Mouse (Mus musculus) CD4-positive, CD25-positive, alpha-beta regulatory T cell, adult 4 months (primary cell): ENCODE results near the gene Hist1h2ag. TPM values are rescaled to one million over a fixed set of nuclear protein-coding genes. Genes with fewer than 3 reads are reported as not detected.
"Not testable (repeated sequence)": the region's sequence is repeated elsewhere in the genome, so short reads cannot be mapped to it uniquely, and the experiment has no call there.

Experiments
- ATAC-seq: one replicate; pipeline ENCODE4 v1.8.0; 2017
- polyA plus RNA-seq, 2 experiments: library from polyadenylated mRNA; unstranded; fragments of 100-300 nt; shearing (Covaris generic); gene quantifications; one replicate each; pipeline ENCODE4 v1.2.1; 2017

Hist1h2ag gene
- polyA plus RNA-seq: not detected

DNA sequence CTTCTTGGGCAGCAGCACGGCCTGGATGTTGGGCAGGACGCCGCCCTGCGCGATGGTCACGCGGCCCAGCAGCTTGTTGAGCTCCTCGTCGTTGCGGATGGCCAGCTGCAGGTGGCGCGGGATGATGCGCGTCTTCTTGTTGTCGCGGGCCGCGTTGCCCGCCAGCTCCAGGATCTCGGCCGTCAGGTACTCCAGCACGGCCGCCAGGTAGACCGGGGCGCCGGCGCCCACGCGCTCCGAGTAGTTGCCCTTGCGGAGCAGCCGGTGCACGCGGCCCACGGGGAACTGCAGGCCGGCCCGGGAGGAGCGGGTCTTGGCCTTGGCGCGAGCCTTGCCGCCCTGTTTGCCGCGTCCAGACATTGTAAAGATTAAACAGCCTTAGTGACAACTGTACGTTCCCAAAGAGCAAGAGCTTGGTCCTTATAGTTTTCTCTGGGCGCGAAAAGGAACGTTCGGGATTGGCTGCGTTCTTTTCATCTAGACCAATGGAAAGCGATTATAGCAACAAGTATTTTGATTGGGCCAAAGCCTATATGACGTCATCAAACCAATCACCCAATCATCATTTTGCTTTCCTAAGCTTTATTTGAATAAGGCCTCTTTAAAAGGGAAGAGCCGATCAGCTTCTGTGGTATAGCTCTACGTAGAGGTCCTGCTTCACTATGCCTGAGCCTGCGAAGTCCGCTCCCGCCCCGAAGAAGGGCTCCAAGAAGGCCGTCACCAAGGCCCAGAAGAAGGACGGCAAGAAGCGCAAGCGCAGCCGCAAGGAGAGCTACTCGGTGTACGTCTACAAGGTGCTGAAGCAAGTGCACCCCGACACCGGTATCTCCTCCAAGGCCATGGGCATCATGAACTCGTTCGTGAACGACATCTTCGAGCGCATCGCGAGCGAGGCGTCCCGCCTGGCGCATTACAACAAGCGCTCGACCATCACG, at the start of gene Hist1h2ag, which contains the start of gene Hist1h2bj:
Gene Hist1h2ag (minus strand): TSS at position 377 of the 935 bp plus-strand sequence.
Gene Hist1h2bj (plus strand): TSS at position 647 of the 935 bp plus-strand sequence.
- peak; percentile 90 for ATAC-seq

DNA sequence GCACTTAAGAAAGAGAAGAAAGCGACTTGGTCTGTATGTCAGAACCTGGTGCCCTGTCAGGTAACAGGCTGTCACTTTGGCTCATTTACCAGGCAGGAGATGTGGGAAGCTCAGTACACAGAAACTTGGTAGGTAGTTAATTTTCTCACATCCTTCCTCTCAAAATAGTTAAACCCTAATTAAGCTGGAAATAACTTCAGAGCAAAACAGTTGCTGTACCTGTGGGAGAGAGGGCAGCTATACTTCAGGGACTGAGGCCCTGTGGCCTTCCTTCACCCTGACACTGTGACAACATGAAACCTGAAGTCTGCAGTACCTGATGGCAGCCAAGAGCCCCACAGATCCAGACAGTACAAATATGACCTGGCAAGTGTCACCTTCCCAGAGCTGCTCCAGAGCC, 41.4 kb upstream of the Hist1h2ag start, which contains the start of gene Vmn1r188:
Gene Vmn1r188 (plus strand): TSS at position 301 of the 400 bp plus-strand sequence.
- ATAC-seq: not testable (repeated sequence)

DNA sequence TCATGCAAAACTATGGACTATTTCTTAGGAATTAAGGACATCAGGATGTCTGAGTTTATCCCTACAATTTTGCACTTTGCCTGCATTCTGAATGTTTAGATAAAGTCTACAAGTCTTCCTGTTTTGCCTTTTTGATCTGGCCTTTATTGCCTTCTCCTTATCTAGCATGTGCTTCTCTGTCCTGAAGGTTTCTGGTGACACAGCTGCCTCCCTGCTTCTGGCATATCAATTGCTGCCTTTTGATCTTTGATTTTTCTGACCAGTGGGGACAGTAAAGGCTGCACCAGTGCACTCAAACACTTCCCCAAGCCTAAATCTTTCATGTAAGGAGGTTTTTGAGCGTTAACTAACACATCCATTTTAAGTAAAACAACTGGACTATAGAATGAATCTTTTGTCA, 20.7 kb upstream of the Hist1h2ag start:
- ATAC-seq: no peak

DNA sequence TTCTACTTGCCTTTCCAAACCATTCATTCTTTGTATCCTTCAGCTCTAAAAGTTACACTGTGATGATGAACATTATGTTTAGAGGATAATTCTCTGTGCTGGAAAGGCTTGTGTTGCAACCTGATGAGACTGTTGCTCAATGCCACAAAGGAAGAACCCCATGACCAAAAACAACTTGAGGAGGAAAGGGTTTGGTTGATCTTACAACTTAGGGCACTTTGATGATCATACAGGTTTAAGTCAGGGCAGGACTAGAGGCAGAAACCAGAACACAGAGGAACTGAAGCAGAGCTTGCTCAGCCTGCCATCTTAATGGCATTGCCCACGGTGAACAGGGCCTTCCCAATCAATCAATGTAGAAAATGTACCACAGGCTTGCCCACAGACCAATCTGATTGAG, 18.7 kb upstream of the Hist1h2ag start:
- no peak for ATAC-seq

DNA sequence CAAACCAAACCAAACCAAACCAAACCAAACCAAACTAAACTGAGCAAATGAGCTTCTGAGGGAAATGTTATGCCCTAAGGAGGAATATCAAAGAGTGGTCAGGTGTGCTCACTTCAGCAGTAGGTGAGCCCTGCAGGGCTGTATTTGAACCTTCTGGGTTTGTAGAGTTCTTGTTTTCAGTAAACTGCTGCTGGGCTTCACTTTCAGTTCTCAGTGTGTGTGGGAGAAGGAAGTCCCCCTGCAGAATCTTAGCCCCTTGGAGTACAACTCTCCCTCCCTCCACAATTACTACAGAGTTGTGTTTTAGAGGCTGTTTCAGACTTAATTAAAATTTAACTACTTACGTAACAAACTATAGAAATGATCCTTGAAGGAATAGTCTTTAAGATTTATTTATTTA, 11.0 kb upstream of the Hist1h2ag start:
- ATAC-seq: no peak

DNA sequence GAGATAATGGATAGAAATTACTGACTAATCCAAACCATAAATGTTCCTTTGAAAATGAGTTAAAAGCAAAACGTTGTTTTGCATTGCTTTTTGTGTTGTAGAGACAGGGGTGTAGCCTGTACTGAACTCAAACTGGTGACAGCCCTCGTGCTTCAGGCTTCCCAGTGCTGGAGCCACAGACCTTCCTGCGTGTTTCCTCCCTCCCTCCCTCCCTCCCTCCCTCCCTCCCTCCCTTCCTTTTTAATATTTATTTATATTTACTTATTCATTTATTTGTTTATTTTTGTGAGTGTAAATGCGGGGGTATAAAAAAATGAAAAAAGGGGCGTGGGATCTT, 8.7 kb upstream of the Hist1h2ag start:
- ATAC-seq: no peak

DNA sequence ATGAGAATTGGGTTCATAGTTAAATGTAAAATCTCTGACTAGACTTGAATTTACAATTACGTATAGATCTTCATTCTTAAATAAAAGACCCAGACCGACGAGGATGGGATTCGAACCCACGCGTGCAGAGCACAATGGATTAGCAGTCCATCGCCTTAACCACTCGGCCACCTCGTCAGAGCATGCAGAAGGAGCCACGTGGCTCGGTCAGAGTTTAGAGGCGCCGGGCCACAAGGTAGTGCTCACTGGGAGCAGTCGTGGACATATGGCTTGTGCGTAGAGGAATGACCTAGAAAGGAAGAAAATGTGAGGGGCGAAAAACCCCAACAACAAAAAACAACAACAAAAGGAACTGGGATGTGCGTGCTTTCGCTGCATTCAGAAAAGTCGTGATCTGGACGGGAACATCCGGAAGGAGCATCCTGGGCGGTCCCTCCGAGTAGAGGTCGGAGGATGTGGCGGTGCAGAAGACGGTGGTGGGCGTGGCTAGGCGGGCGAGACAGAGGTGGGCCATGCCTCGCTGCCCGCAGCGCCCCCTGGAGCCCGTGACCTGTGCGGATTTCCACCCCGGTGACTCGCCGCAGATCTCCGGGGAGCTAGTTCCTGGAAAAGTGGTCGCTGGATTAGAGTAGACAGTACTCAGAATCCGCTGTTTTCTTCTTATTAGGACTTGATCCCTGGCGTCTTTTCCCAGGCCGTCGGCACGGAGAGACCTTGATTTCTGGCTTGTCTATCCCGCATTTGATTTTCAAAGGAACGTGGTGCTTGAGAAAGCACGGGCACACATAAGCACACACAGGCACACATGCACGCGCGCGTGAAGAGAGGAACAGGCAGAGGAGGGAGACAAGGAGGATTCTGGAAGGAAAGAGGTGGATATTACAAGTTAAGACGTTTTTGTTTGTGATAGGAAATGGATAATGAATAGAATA, 8.1 kb upstream of the Hist1h2ag start:
- peak; percentile 92 for ATAC-seq

DNA sequence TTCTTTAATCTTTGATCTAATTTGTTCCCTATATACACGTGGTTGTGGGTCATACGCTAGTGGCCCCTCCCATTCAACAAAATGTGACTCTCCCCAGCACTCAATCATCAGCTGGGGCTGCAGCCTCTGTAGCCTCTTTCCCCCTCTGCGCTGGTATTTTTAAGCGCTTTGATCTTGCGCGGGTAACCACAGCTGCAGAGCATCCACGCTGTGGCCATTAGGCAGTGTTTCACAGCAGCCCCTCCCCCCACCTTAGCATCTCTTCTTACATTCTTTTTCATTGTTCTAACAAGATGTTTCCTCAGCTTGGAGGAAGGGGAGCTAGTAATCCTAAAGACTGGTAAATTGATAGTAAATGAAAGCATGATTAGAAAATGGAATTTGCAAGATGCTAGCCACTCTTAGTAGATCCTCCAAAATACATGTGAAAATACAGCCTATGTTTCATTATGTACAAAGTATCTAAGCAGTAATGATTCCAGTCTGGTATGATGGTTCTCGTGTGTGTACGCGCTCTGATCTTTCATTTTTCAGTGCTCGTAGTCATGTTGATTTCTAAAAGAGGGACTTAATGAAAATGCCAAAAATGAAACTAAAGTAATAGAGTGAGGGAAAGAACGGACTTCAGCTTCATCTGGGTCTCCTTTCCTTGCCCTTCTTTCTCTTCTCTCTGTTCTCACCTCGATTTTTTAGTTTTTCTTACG, 7.1 kb upstream of the Hist1h2ag start:
- ATAC-seq: peak; percentile 59

DNA sequence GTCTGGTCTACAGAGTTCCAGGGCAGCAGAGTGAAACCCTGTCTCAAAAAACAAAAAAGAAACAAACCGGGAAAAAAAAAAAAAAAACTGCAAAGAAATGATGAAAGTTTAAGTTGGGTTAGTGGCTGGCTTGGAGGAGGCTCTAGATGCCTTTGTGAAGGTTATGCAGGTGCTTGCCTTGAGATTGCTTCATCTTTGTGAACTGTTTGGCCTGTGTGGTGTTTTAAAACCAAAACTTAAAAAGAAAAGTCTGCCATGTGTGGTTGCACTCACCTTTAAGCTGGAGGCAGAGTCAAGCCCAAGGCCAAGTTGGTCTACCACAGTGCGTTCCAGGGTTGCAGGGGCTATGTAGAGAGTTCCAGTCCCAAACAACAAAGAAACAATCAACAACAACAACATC, 6.3 kb upstream of the Hist1h2ag start:
- ATAC-seq: no peak

DNA sequence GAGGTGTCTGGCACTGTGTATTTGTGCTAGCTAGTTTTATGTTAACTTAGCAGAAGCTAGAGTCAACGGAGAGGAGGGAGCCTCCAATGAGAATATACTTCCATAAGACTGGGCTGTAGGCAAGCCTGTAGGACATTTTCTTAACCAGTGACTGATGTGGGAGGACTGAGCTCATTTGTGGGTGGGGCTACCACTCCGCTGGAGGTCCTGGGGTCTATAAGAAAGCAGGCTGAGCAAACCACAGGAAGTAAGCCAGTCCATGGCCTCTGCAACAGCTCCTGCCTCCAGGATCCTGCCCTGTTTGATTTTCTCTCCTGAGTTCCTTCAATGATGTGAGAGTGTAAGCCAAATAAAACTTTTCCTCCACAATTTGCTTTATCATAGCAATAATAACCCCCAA, 2.6 kb upstream of the Hist1h2ag start:
- ATAC-seq: no peak

DNA sequence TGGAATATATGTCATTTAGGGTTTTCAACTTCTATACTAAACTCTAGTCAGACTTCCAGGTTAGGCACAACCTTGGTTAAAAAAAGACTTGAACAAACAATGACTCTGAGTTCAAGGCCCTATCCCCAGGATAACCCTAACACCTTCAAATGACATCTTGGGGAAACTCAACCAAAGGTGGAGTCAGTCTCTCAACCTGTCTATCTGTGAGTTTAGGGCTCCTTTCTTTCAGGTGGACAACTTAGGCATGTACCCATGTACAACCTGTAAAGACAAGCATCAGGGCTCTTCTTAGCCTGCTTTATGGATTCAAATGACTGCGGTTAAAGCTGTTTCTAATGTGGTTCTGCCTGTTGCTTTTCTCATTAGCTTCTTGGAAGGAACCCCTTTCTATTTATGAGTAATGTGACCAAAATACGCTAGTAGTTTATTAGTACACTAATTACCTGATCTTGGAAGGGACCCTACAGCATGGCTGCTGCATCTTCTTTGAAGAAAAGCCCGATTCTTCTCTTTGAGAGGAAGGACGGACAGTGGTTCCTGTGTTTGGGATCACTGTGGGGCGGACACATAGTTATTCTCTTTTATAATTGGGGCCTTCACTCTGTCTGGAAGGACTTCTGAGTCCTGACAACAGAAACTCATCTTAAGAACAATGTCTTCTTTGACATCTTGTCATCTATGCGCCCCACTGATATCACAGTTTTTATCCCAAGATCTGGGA, 1.9 kb upstream of the Hist1h2ag start:
- ATAC-seq: no peak

DNA sequence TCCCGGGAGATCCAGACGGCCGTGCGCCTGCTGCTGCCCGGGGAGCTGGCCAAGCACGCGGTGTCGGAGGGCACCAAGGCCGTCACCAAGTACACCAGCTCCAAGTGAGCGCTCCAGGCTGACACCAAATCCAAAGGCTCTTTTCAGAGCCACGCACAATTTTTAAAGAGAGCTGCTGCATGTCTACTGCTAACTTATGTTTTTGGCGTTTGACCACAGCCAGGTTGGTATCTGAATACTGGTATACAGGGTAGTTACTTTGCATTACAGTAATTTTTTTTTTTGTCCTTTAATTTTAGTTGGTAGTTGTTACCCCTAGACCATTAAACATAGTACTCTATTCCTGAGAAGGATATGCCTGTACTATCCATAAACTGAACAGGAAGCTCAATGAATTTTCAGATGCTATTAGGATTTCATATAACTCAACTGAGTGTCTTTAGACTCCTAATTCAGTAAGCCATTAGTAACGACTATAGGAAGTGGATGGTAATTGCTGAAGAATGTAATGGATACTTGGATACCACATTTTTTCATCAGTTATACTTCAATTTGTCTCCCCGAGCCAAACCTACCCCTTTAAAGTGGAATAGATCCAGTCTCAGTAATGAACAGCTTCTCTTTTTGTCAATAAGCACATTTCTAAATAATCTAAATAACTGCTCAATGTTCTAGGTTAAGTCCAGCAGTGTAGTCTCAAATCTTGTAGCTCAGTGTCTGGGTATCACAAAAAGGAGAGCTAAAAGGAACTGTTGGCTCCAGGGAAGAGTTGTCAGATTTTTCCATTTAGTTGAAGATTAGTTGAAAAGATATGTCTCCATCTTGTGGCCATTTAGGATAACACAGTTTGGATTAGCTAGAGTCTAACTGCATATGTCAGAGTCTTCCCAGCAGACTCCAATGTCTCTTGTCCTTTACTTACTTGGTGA, 1.0 kb upstream of the Hist1h2ag start:
- no peak for ATAC-seq

DNA sequence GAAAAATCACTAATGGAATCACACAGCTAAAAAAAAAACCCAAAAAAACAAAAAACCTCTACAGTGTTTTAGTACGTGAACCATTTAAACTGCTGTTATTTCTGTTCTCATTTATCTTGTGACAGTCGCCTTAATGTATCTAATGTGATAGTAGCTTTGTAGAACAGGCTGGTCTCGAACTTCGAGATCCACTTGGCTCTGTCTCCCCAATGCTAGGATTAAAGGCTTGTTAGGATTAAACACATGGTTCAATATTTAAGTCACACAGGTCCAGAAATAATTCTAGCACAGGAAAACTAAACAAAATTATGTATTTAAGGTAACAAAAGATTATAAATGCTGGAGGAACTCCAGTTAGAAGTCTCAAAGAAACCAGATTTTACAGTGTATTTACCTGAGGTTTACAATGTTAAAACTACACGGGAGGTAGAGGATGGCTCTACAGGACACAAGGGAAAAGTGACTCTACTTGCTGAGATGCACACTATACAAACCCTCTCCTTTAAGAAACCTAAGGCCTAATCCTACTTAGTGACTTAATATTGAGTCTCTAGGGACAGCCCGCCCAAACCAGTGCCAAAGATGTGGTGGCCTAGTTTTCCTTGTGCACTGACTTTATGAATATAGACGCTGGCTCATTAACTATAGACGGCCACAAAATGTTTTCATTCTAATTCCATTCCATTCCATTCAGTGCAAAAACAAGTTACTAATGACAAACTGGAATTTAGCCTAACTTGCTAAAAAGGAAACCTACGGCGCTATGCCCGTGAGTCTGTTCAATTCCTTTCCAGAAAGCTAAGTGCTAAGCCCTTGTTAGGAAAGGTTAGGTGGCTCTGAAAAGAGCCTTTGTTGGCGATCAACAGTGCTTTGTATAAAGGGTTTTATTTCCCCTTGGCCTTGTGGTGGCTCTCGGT, 835 bp downstream of the Hist1h2ag start:
- no peak for ATAC-seq

DNA sequence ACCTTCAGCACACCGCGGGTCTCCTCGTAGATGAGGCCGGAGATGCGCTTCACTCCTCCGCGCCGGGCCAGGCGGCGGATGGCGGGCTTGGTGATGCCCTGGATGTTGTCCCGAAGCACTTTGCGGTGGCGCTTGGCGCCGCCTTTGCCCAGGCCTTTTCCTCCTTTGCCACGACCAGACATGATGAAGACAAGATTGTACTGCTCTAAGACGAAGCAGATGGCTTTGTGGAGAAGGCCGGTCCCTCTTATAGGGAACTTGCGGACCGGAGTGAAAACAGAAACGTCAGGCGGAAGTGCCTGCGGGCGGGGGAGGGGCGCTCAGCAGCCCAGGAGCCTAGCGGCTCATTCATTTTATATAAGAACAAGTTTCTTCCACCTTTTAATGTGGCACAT, 1.6 kb downstream of the Hist1h2ag start, which contains the start of gene Hist1h4i:
Gene Hist1h4i (minus strand): TSS at position 221 of the 395 bp plus-strand sequence.
- ATAC-seq: peak; percentile 64

DNA sequence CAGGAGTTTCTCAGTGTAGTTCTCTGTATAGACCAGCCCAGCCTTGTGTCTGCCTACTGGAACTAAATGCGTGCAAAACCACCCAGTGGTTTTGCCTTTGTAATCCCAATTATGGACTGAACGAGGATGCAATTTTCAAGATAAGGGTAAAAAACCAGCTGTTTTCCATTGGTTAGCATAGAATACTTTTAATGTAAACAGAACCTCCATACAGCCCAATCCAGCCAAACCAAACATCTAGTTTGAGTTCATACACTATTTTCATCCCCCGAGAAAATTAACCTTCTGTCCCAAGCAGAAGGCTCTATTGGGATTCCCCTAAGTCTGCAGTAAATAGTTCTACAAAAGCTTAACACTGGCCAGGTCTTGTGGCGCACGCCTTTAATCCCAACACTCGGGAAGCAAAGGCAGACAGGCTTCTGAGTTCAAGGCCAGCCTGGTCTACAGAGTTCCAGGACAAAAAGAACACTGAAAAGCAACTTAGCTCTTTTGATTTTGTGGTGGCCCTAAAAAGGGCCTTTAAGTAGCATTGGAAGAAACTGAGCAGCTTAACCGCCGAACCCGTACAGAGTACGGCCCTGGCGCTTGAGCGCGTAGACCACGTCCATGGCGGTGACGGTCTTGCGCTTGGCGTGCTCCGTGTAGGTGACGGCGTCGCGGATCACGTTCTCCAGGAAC, 2.1 kb downstream of the Hist1h2ag start:
- no peak for ATAC-seq

DNA sequence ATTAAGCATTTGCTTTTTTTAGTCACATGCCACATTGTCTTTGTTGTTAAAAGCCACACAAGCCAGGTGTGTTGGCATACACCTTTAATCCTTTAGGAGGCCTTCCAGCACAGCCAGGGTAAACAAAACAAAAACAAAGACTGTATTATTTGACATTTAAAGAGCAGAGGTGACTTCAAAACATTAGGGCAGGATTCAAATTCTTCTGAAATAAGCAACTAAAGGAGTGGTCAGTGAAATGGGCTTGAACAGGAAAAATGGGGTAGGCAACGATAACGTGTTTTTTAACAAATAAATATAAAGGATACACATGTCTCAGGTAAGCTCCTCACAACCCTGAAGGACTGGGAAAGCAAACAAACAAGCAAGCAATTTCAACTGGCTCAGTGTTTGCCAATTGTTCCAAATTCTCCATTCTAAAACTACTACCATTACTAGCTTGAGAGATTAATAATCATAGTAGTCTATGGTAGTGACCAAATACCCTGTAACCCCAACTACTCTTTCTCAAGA, 2.7 kb downstream of the Hist1h2ag start:
- no peak for ATAC-seq

DNA sequence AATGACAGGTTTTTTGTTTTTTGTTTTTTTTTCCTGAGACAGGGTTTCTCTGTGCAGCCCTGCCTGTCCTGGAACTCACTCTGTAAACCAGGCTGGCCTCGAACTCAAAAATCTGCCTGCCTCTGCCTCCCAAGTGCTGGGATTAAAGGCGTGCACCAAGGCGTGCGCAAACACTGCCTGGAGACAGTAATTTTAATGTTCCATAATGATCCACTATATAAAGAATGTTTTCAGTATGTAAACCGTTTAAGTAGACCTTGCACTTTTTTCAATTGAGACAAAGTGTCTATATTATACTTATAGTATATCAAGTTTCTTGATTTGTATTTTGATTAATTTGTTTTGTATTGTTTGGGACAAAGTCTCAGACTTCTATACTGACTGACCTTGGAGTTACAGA, 3.4 kb downstream of the Hist1h2ag start:
- no peak for ATAC-seq

DNA sequence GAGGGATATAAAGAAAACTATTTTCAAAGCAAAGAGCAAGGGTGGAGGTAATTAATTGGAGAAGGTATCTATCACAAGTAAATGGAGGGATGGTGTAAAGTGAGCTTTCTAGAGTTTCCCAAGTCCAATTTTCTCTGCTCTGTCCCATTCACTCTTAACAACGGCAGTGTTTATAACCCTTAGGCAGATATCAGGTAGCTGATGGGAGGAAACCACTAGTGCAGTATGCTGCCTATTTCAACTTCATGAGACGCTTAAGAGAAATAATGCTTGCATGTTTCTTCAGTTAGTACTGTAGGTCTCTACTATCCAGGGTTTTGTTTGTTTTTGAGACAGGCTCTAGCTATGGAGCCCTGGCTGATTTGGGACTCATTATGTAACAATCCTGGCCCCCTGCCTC, 5.3 kb downstream of the Hist1h2ag start:
- no peak for ATAC-seq

DNA sequence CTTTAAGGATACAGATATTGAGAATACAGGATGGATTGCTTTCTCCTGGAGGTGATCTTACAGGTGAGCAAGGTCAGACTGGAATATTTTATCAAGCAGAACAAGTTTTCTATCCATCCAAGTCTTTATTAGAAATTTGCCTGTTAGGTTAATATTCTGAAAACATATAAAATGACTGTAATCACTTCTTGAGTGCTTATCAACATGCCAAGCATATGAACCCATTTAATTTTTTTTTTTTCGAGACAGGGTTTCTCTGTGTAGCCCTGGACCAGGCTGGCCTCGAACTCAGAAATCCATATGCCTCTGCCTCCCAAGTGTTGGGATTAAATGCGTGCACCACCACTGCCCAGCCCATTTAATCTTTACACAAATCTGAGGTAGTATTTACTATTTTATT, 5.8 kb downstream of the Hist1h2ag start:
- ATAC-seq: no peak
